Mouse (Mus musculus): Measurements from ENCODE around the gene Olfr1180.
"Not testable (repeated sequence)": the region's sequence is repeated elsewhere in the genome, so short reads cannot be mapped to it uniquely, and the experiment has no call there.

The Olfr1180 gene

GRCm38 (mm10) chr2:88419051-88419450 is at the start of gene Olfr1180:
Gene Olfr1180, minus strand, starts transcription at chr2:88419151.
- DNase-seq (ENCODE audit: low spot score in 2 of 2): no peak

- not testable (repeated sequence) for DNase-seq (ENCODE audit: low spot score in 2 of 2)
Measured at GRCm38 (mm10) chr2:88454567-88454966, 35.6 kb upstream of the Olfr1180 start, which contains the start of gene Olfr1183. Gene Olfr1183, plus strand, starts transcription at chr2:88454867.

- DNase-seq (ENCODE audit: low spot score in 2 of 2): no peak
Measured at GRCm38 (mm10) chr2:88449031-88449430, 30.1 kb upstream of the Olfr1180 start, which contains the start of gene Gm13757. Gene Gm13757, minus strand, starts transcription at chr2:88449131.

GRCm38 (mm10) chr2:88426071-88426470 is 7.1 kb upstream of the Olfr1180 start, which contains the start of gene Olfr1181:
Gene Olfr1181, minus strand, starts transcription at chr2:88426171.
- no peak for DNase-seq (ENCODE audit: low spot score in 2 of 2)

- DNase-seq (ENCODE audit: low spot score in 2 of 2): no peak
Measured at GRCm38 (mm10) chr2:88406353-88406752, 12.6 kb downstream of the Olfr1180 start, which contains the start of gene Olfr1179. Gene Olfr1179, minus strand, starts transcription at chr2:88406453.

- no peak for DNase-seq (ENCODE audit: low spot score in 2 of 2)
Measured at GRCm38 (mm10) chr2:88386762-88387161, 32.2 kb downstream of the Olfr1180 start, which contains the start of gene Olfr1178. Gene Olfr1178, plus strand, starts transcription at chr2:88387062.
